Mouse (Mus musculus) MEL (cell line): Measurements from ENCODE around the gene Catsperz. TPM values are rescaled to one million over a fixed set of nuclear protein-coding genes. Genes with fewer than 3 reads are reported as not detected.
A peak's percentile ranks its signal among the peaks of the same experiment; 100 is the strongest.

Experiments used
- DNase-seq: peaks from one replicate; pipeline ENCODE4 v3.0.0; 2011; ENCODE audit warnings: low read depth, low spot score
- H3K27ac ChIP-seq: 2 replicates; pipeline ENCODE4 v1.5.1; 2012; ENCODE audit warnings: low read depth, mild to moderate bottlenecking, control low read depth, low read length, moderate library complexity; ENCODE audit not compliant: control insufficient read depth
- H3K27me3 ChIP-seq, 2 experiments: fragments of 150-350 bp in 1 of 2; sonication (generic) in 1 of 2; 2 replicates each; pipeline ENCODE4 v1.6.1; 2012; ENCODE audit warnings: low read length in 2 of 2, mild to moderate bottlenecking in 2 of 2, improper control_type of control experiment in 1 of 2, moderate library complexity in 1 of 2; ENCODE audit not compliant: insufficient read depth in 2 of 2, control insufficient read depth in 1 of 2
- H3K36me3 ChIP-seq, 2 experiments: 2 replicates each; pipeline ENCODE4 v1.6.1; 2012 to 2014; ENCODE audit warnings: low read length in 2 of 2, improper control_type of control experiment in 1 of 2, inconsistent platforms in 1 of 2, mild to moderate bottlenecking in 1 of 2; ENCODE audit not compliant: insufficient read depth in 2 of 2, control insufficient read depth in 1 of 2
- H3K4me1 ChIP-seq, 2 experiments: fragments of 150-350 bp in 1 of 2; sonication (generic) in 1 of 2; 2 replicates each; pipeline ENCODE4 v1.6.1; 2012; ENCODE audit warnings: low read length in 2 of 2, improper control_type of control experiment in 1 of 2, mild to moderate bottlenecking in 1 of 2; ENCODE audit not compliant: insufficient read depth in 2 of 2, control insufficient read depth in 1 of 2
- H3K4me3 ChIP-seq, 2 experiments: fragments of 150-350 bp in 1 of 2; sonication (generic) in 1 of 2; 2 replicates each; pipeline ENCODE4 v1.5.1; 2012; ENCODE audit warnings: low read depth in 2 of 2, low read length in 2 of 2, mild to moderate bottlenecking in 2 of 2, moderate library complexity in 2 of 2, control low read depth in 1 of 2, improper control_type of control experiment in 1 of 2; ENCODE audit not compliant: control insufficient read depth in 1 of 2, insufficient read depth in 1 of 2
- H3K79me2 ChIP-seq: 2 replicates; pipeline ENCODE4 v1.6.1; 2012; ENCODE audit warnings: mild to moderate bottlenecking, low read length, moderate library complexity; ENCODE audit not compliant: control insufficient read depth, poor library complexity, insufficient read depth
- H3K9ac ChIP-seq: 2 replicates; pipeline ENCODE4 v1.6.1; 2012; ENCODE audit warnings: low read depth, mild to moderate bottlenecking, control low read depth, low read length, moderate library complexity; ENCODE audit not compliant: control insufficient read depth, poor library complexity, severe bottlenecking
- H3K9me3 ChIP-seq: fragments of 150-350 bp; sonication (generic); replicated peaks from 2 replicates; pipeline ENCODE4 v1.6.1; 2012; ENCODE audit warnings: mild to moderate bottlenecking, low read length, improper control_type of control experiment, moderate library complexity; ENCODE audit not compliant: insufficient read depth
- BHLHE40 ChIP-seq: IDR thresholded peaks from 2 replicates; pipeline ENCODE4 v1.6.1; 2012; ENCODE audit warnings: low read depth, mild to moderate bottlenecking, inconsistent platforms, low read length, improper control_type of control experiment, borderline replicate concordance
- CHD1 ChIP-seq: IDR thresholded peaks from 2 replicates; pipeline ENCODE4 v1.6.1; 2012; ENCODE audit warnings: low read depth, mild to moderate bottlenecking, inconsistent platforms, low read length, improper control_type of control experiment
- CHD2 ChIP-seq: IDR thresholded peaks from 2 replicates; pipeline ENCODE4 v1.6.1; 2011; ENCODE audit warnings: low read length, improper control_type of control experiment
- E2F4 ChIP-seq: IDR thresholded peaks from 2 replicates; pipeline ENCODE4 v1.6.1; 2011; ENCODE audit warnings: low read depth, low read length, improper control_type of control experiment, borderline replicate concordance
- ETS1 ChIP-seq: IDR thresholded peaks from 2 replicates; pipeline ENCODE4 v1.6.1; 2012; ENCODE audit warnings: low read depth, mild to moderate bottlenecking, inconsistent platforms, low read length, improper control_type of control experiment, moderate library complexity
- KAT2A ChIP-seq: conservative IDR thresholded peaks from 2 replicates; pipeline ENCODE4 v1.6.1; 2012; ENCODE audit warnings: low read depth, low read length, improper control_type of control experiment, inconsistent platforms
- MAFK ChIP-seq: IDR thresholded peaks from 2 replicates; pipeline ENCODE4 v1.6.1; 2011; ENCODE audit warnings: low read depth, mild to moderate bottlenecking, low read length, improper control_type of control experiment, borderline replicate concordance
- MAX ChIP-seq: IDR thresholded peaks from 2 replicates; pipeline ENCODE4 v1.6.1; 2011; ENCODE audit warnings: low read length, improper control_type of control experiment
- MYB ChIP-seq: IDR thresholded peaks from 2 replicates; pipeline ENCODE4 v1.6.1; 2011; ENCODE audit warnings: mild to moderate bottlenecking, low read depth, low read length, improper control_type of control experiment
- POLR2A ChIP-seq, 2 experiments: IDR thresholded peaks; 2 replicates each; pipeline ENCODE4 v1.6.1; 2011 to 2012; ENCODE audit warnings: low read length in 2 of 2, mild to moderate bottlenecking in 2 of 2, control low read depth in 1 of 2, improper control_type of control experiment in 1 of 2, low read depth in 1 of 2, moderate library complexity in 1 of 2; ENCODE audit not compliant: control insufficient read depth in 1 of 2, insufficient read depth in 1 of 2, poor library complexity in 1 of 2
- POLR2AphosphoS2 ChIP-seq: IDR thresholded peaks from 2 replicates; pipeline ENCODE4 v1.6.1; 2011; ENCODE audit warnings: low read length, improper control_type of control experiment
- RCOR1 ChIP-seq: IDR thresholded peaks from 2 replicates; pipeline ENCODE4 v1.6.1; 2012; ENCODE audit warnings: low read depth, mild to moderate bottlenecking, inconsistent platforms, low read length, improper control_type of control experiment
- SIN3A ChIP-seq: IDR thresholded peaks from 2 replicates; pipeline ENCODE4 v1.6.1; 2012; ENCODE audit warnings: low read length, improper control_type of control experiment, inconsistent platforms
- SMC3 ChIP-seq: IDR thresholded peaks from 2 replicates; pipeline ENCODE4 v1.6.1; 2011; ENCODE audit warnings: low read depth, low read length, improper control_type of control experiment
- TAL1 ChIP-seq: IDR thresholded peaks from 2 replicates; pipeline ENCODE4 v1.6.1; 2012; ENCODE audit warnings: mild to moderate bottlenecking, inconsistent platforms, low read length, moderate library complexity, mixed read lengths
- USF1 ChIP-seq: IDR thresholded peaks from 2 replicates; pipeline ENCODE4 v1.6.1; 2014; ENCODE audit warnings: low read depth, mild to moderate bottlenecking, inconsistent platforms, low read length, improper control_type of control experiment, moderate library complexity
- USF2 ChIP-seq, 2 experiments: IDR thresholded peaks; 2 replicates each; pipeline ENCODE4 v1.6.1; 2011 to 2012; ENCODE audit warnings: improper control_type of control experiment in 2 of 2, low read length in 2 of 2, borderline replicate concordance in 1 of 2, inconsistent platforms in 1 of 2, low read depth in 1 of 2, mild to moderate bottlenecking in 1 of 2; ENCODE audit not compliant: insufficient read depth in 1 of 2
- ZMIZ1 ChIP-seq: IDR thresholded peaks from 2 replicates; pipeline ENCODE4 v1.6.1; 2012; ENCODE audit warnings: low read depth, mild to moderate bottlenecking, inconsistent platforms, low read length, improper control_type of control experiment, moderate library complexity
- polyA plus RNA-seq, 2 experiments: library from polyadenylated mRNA; stranded (reverse) in 1 of 2; unstranded in 1 of 2; fragments of >175 nt in 1 of 2; fragments of >200 nt in 1 of 2; gene quantifications; 2 replicates each; pipeline versions ENCODE4 v1.2.1 to v1.2.4; 2012; ENCODE audit warnings: low replicate concordance in 2 of 2, low read depth in 1 of 2; ENCODE audit not compliant: insufficient read length in 2 of 2, insufficient read depth in 1 of 2, missing spikeins in 1 of 2
- total RNA-seq: library from RNA; depleted of rRNA; stranded (reverse); fragments of 300-350 nt; gene quantifications from 2 replicates; pipeline ENCODE4 v1.2.3, GENCODE M21; 2012

The Catsperz gene
- total and polyA plus RNA-seq, 3 experiments: 0.65 to 2.4 TPM; not detected in 1

DNA sequence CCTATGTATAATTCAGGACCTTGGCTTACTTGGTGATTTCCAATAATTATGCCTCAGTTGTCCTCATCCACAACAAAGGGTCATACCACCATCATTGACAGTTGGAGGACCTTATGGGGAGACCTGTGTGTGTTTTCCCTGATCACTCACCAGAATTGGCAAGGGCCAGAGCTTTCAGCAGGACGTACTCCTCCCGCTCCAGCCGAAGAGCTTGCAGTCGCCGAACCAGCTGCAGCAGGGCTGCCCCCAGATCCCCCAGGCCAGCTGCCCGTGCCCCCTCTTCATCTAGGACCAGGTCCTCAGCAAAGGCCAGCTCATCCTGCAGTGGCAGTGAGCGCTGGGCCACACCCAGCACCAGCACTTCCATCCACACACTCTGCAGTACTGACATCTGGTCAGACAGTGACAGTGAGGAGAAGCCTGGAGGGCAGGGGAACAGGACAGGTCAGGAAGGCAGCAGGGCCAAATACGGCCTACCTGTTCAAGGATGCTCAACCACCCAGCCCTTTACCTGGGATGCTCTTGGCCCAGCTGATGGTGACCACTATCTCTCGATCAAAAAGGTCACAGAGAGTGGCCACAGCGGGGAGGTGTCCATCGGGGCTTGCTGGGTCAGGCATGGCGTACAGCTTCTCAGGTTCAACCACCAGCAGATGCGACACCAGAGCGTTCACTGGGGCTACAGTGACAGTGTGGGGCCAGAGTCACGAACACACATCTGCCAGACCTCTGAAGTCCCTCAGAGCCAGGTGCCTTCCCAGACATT is 12.8 kb downstream of the Catsperz start:
- no peak for DNase-seq
- Histone ChIP-seq H3K4me1 (peaks cover 0 to 8% of the 10 kb centered on the region in 2 experiments; a peak in 3 of 4 replicates), H3K79me2 (peaks cover 30% of the 10 kb centered on the region), H3K27ac (no peak overlapping the region), H3K27me3 (no peaks in the 10 kb centered on the region), H3K9ac (no peak overlapping the region), H3K4me3 (no peak overlapping the region), H3K36me3 (peaks cover 3 to 10% of the 10 kb centered on the region in 2 experiments; a peak in 3 of 4 replicates), H3K9me3 (no peaks in the 10 kb centered on the region)
- TF ChIP-seq ETS1 (no peak), POLR2A (IDR thresholded peaks at IDR 0.05; ENCODE audit: control insufficient read depth in 1 of 2, insufficient read depth in 1 of 2, low read depth in 1 of 2, low read length in 2 of 2, poor library complexity in 1 of 2) (no peak; a peak in 1 of 4 replicates), E2F4 (no peak), USF1 (no peak), BHLHE40 (no peak), USF2 (IDR thresholded peaks at IDR 0.05; ENCODE audit: borderline replicate concordance in 1 of 2, insufficient read depth in 1 of 2, low read depth in 1 of 2, low read length in 2 of 2) (no peak), RCOR1 (no peak), CHD2 (no peak), CHD1 (no peak), TAL1 (no peak), MAFK (no peak), ZMIZ1 (no peak), SMC3 (no peak)
- TF ChIP-seq, all 39 proteins: peak for 0

DNA sequence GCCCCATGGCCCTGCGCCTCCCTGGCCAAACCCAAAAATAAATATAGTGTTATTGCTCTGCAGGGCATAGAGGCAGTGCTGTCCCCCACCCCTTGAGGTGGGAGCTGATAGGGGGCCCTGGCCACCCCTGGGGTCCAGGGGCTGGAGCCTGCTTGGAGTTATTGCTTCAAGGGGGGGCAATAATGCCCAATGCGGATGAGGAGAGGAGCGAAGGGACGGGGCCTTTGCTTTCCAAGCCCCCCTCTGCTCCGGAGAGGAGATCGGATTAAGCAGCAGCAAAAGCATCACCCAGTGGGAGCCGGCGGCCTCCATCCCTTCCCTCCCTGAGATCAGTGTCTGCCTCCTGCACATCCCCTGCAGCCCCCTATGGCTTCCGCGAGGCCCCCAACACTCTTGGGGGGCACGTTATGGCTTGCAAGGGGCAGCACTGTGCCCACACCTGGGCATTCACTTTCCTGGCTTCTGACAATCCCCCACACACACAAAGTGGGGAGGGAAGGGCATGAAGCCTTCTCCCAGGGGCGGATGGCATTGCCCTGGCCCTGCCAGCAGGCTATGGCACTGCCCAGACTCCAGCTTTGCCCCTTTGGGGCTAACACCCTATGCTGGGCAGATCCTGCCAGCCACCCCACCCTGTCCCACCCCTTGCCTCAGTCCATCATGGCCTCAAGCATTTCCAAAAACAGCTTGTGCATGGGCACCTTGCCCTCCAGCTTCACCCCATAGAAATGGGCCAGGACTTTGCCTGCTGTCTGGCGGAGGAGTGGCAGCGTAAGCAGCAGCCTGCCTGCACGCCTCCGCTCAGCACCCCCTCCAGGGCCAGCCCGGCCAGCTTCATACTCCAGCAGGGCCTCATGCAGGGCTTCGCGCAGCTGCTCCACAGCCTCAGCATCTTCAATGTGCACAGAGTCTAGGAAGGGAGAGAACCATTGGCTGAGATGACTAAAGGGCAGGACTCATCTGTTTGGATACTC is 13.8 kb downstream of the Catsperz start:
- peak overlapping the region; percentile 92 for H3K9ac ChIP-seq
- H3K4me1 ChIP-seq: peaks cover 0 to 8% of the 10 kb centered on the region in 2 experiments; a peak in 3 of 4 replicates
- peak overlapping the region; percentile 65 to 88 for H3K4me3 ChIP-seq
- no peak for DNase-seq
- H3K36me3 ChIP-seq: peaks cover 3 to 10% of the 10 kb centered on the region in 2 experiments
- H3K27me3 ChIP-seq: no peaks in the 10 kb centered on the region
- H3K79me2 ChIP-seq: peaks cover 30% of the 10 kb centered on the region
- TF ChIP-seq POLR2A (IDR thresholded peaks at IDR 0.05; ENCODE audit: control insufficient read depth in 1 of 2, insufficient read depth in 1 of 2, low read depth in 1 of 2, low read length in 2 of 2, poor library complexity in 1 of 2) (0 out of 4 replicates have a peak, but pooled peaks of 1 of the 2 experiments have one; percentile 26), MYB (no peak), KAT2A (no peak), MAX (no peak), SIN3A (no peak), POLR2AphosphoS2 (peak; percentile 45; the same call in 1 of the 2 replicates), ZMIZ1 (0 out of 2 replicates have a peak, but pooled peaks have one; percentile 5), SMC3 (peak; percentile 2; the same call in 1 of the 2 replicates)
- TF ChIP-seq, all 39 proteins: peak for 4
- H3K27ac ChIP-seq: no peak overlapping the region
- no peaks in the 10 kb centered on the region for H3K9me3 ChIP-seq
